Mouse (Mus musculus): ENCODE results near the gene Galk1. TPM values are rescaled to one million over a fixed set of nuclear protein-coding genes. Genes with fewer than 3 reads are reported as not detected.
A peak's percentile ranks its signal among the peaks of the same experiment; 100 is the strongest.
"Not testable (repeated sequence)": the region's sequence is repeated elsewhere in the genome, so short reads cannot be mapped to it uniquely, and the experiment has no call there.

Galk1 gene
- polyA plus RNA-seq, 1 experiment from 2014 or later = 126 TPM

DNA sequence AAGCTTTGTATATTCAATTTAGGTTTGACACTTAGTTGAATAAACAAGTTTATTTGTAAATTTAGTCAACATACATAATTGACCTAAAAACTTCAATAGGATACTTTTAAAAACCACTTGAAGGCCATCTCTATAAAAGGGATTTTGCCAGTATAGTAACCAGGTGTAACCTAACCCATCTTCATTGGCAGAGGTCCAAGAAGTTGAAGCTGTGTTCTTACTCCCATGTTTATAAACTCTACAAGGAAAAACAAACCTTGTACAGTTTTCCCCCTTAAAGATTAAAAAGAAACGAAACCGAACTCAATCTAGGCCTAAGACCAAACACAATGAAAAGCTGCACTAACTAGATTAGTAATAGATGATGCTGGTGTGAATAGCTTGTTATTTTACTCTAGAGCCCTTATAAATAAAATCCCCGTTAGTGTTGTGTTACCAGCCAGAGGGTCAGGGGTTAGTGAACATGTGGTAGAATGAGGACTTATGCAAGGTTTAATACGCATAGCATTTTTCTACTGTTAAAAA, 9.8 kb upstream of the Galk1 start:
- TF ChIP-seq CTCF (IDR thresholded peaks at IDR 0.05; ENCODE audit: low read depth) = no peak
- peak; percentile 2 for TF ChIP-seq EP300 (optimal IDR thresholded peaks at IDR 0.05)
- Histone ChIP-seq H3K36me3 (ENCODE audit: control insufficient read depth, insufficient read depth, low read length) (peaks cover 9% of the 10 kb centered on the region), H3K4me2 (replicated peaks; ENCODE audit: low read depth) (peak overlapping the region; percentile 53), H3K27me3 (ENCODE audit: control insufficient read depth, insufficient read depth, low read length) (no peaks in the 10 kb centered on the region), H3K27ac (replicated peaks) (no peak overlapping the region), H3K4me3 (ENCODE audit: low read depth, low read length) (peak overlapping the region; percentile 40), H3K4me1 (replicated peaks; ENCODE audit: control insufficient read depth, insufficient read depth) (no peaks in the 10 kb centered on the region), H3K9me3 (ENCODE audit: control insufficient read depth, low read length) (no peaks in the 10 kb centered on the region), H3K9ac (ENCODE audit: low read length) (peak overlapping the region; percentile 47)
- no peak for DNase-seq (ENCODE audit: low spot score)
- WGBS = 28% methylated on average over 4 of the region's 4 CpGs
- ATAC-seq (ENCODE audit: low FRiP score, low TSS enrichment) = no peak

DNA sequence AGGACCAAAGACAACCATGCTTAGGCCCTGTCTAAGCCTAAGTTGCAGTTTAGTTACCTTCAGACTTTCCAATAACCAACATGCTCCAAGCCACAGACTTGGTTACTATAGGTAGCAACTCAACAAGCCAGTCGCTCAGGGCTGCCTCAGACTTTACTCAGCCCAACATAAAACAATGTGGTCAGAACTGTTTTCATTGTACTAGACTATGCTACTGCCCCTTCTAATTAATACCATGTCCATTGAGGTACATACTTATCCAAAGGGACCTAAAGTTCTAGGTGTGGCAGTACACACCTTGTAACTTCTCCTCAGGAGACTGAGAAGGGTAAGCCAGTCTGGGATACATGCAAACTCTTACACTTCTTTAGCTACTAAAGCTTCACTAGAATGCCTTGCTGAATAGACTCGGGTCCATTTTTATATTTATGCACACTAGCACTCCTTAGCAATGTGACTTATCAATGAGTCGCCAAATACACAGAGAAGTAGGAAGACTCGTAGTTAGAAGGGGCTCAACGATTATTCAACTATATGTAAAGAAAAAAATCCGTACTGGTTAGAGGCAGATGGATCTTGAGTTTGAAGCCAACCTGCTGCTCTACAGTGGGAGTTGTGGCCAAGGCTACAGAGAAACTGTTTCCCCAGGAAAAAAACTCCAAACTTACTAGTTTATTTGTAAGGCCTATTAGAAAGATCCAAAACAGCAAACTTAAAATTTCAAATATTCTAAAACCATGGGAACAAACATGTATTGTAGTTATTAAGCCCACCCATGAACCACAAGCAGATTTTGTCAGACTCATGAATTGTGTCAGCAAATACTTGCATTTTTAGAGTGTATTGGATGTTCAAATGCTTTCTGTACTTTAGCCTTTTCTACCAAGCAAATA, 9.1 kb upstream of the Galk1 start:
- no peaks in the 10 kb centered on the region for H3K27me3 ChIP-seq (ENCODE audit: control insufficient read depth, insufficient read depth, low read length)
- no peaks in the 10 kb centered on the region for H3K9me3 ChIP-seq (ENCODE audit: control insufficient read depth, low read length)
- TF ChIP-seq EP300 (optimal IDR thresholded peaks at IDR 0.05) (peak; percentile 25), CTCF (IDR thresholded peaks at IDR 0.05; ENCODE audit: low read depth) (no peak)
- WGBS = 50% methylated on average over 6 of the region's 6 CpGs
- DNase-seq (ENCODE audit: low spot score) (no peak), ATAC-seq (ENCODE audit: low FRiP score, low TSS enrichment) (no peak)
- H3K9ac ChIP-seq (ENCODE audit: low read length) = no peak overlapping the region
- peak overlapping the region; percentile 40 for H3K4me3 ChIP-seq (ENCODE audit: low read depth, low read length)
- peaks cover 9% of the 10 kb centered on the region for H3K36me3 ChIP-seq (ENCODE audit: control insufficient read depth, insufficient read depth, low read length)
- H3K4me2 ChIP-seq (replicated peaks; ENCODE audit: low read depth) = peak overlapping the region; percentile 25; the same call in 1 of the 2 replicates
- H3K4me1 ChIP-seq (replicated peaks; ENCODE audit: control insufficient read depth, insufficient read depth) = no peaks in the 10 kb centered on the region
- 0 out of 2 replicates have a peak overlapping the region, but pooled peaks have one; percentile 5 for H3K27ac ChIP-seq (replicated peaks)

DNA sequence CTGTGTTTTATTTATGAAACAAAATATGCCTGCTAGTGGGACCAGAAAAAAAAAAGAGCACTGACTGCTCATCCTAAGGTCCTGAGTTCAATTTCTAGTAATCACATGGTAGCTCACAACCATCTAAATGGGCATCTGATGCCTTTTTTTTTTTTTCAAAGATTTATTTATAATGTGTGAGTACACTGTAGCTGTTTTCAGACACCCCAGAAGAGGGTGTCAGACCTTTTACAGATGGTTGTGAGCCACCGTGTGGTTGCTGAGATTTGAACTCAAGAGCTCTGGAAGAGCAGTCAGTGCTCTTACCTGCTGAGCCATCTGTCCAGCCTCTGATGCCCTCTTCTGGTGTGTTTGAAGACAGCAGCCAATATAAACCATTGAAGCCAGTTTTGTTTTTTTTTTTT, 8.0 kb upstream of the Galk1 start:
- no peaks in the 10 kb centered on the region for H3K4me1 ChIP-seq (replicated peaks; ENCODE audit: control insufficient read depth, insufficient read depth)
- WGBS = 36% methylated on average over 1 of the region's 1 CpGs
- no peak overlapping the region for H3K27ac ChIP-seq (replicated peaks)
- no peak overlapping the region for H3K9ac ChIP-seq (ENCODE audit: low read length)
- H3K4me3 ChIP-seq (ENCODE audit: low read depth, low read length) = no peak overlapping the region
- H3K27me3 ChIP-seq (ENCODE audit: control insufficient read depth, insufficient read depth, low read length) = no peaks in the 10 kb centered on the region
- ATAC-seq (ENCODE audit: low FRiP score, low TSS enrichment) (no peak), DNase-seq (ENCODE audit: low spot score) (no peak)
- no peak for TF ChIP-seq EP300 (optimal IDR thresholded peaks at IDR 0.05)
- peak; percentile 57 for TF ChIP-seq CTCF (IDR thresholded peaks at IDR 0.05; ENCODE audit: low read depth)
- H3K9me3 ChIP-seq (ENCODE audit: control insufficient read depth, low read length) = no peaks in the 10 kb centered on the region
- H3K4me2 ChIP-seq (replicated peaks; ENCODE audit: low read depth) = no peak overlapping the region
- peaks cover 9% of the 10 kb centered on the region for H3K36me3 ChIP-seq (ENCODE audit: control insufficient read depth, insufficient read depth, low read length)

DNA sequence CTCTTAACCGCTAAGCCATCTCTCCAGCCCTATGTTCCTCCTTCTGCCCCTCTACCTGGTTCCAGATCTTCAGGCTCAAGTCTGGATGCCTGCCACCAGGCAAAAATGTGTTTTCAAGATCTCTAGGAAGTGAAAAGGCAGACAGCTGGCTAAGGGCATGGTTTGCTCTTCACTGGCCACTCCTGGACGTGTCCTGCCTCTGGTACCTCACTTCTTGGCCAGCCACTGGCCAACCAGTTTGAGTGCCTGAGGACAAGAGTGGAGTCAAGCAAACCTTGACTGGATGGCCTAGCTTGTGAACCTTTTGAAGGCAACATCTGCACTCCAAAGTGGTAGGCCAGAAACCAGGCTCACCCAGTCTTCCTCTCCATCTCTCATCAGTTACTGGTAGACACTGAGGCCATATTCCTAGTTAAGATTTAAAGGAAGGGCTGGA, 7.5 kb upstream of the Galk1 start:
- no peak overlapping the region for H3K9ac ChIP-seq (ENCODE audit: low read length)
- no peaks in the 10 kb centered on the region for H3K4me1 ChIP-seq (replicated peaks; ENCODE audit: control insufficient read depth, insufficient read depth)
- WGBS = 78% methylated on average over 2 of the region's 2 CpGs
- TF ChIP-seq EP300 (optimal IDR thresholded peaks at IDR 0.05) (no peak), CTCF (IDR thresholded peaks at IDR 0.05; ENCODE audit: low read depth) (no peak; the same call in 1 of the 2 replicates)
- DNase-seq (ENCODE audit: low spot score) = peak; percentile 66
- no peak overlapping the region for H3K27ac ChIP-seq (replicated peaks)
- no peak overlapping the region for H3K4me3 ChIP-seq (ENCODE audit: low read depth, low read length)
- H3K27me3 ChIP-seq (ENCODE audit: control insufficient read depth, insufficient read depth, low read length) = no peaks in the 10 kb centered on the region
- H3K36me3 ChIP-seq (ENCODE audit: control insufficient read depth, insufficient read depth, low read length) = peaks cover 9% of the 10 kb centered on the region
- ATAC-seq (ENCODE audit: low FRiP score, low TSS enrichment) = peak; percentile 13
- no peak overlapping the region for H3K4me2 ChIP-seq (replicated peaks; ENCODE audit: low read depth)
- no peaks in the 10 kb centered on the region for H3K9me3 ChIP-seq (ENCODE audit: control insufficient read depth, low read length)

DNA sequence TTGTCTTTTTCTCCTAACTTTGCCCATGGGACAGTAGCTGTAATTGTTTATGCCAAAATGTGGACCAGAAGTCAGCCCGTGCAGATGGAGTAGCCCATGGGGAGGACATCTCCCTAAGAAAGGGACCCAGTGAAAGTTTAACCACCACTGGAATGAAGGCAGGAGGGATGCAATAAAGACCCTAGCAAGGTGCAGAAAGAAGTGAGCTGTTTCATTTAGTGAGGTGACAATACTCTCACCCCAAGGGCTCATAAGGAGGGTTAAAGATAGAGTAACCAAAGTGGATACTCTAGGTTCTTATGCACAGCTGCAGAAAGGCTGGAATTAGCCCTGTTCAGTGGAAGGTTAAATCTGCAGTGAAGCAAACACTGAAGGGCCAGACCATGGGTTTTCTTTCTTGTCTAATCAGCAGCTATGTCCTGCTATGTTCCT, 6.9 kb upstream of the Galk1 start:
- Histone ChIP-seq H3K36me3 (ENCODE audit: control insufficient read depth, insufficient read depth, low read length) (peaks cover 9% of the 10 kb centered on the region), H3K27me3 (ENCODE audit: control insufficient read depth, insufficient read depth, low read length) (no peaks in the 10 kb centered on the region), H3K27ac (replicated peaks) (peak overlapping the region; percentile 14), H3K4me3 (ENCODE audit: low read depth, low read length) (no peak overlapping the region), H3K9me3 (ENCODE audit: control insufficient read depth, low read length) (no peaks in the 10 kb centered on the region), H3K4me2 (replicated peaks; ENCODE audit: low read depth) (no peak overlapping the region), H3K9ac (ENCODE audit: low read length) (no peak overlapping the region), H3K4me1 (replicated peaks; ENCODE audit: control insufficient read depth, insufficient read depth) (no peaks in the 10 kb centered on the region)
- ATAC-seq (ENCODE audit: low FRiP score, low TSS enrichment) (peak; percentile 8), DNase-seq (ENCODE audit: low spot score) (no peak)
- 61% methylated on average over 1 of the region's 1 CpGs for WGBS
- TF ChIP-seq EP300 (optimal IDR thresholded peaks at IDR 0.05) = no peak
- no peak for TF ChIP-seq CTCF (IDR thresholded peaks at IDR 0.05; ENCODE audit: low read depth)

DNA sequence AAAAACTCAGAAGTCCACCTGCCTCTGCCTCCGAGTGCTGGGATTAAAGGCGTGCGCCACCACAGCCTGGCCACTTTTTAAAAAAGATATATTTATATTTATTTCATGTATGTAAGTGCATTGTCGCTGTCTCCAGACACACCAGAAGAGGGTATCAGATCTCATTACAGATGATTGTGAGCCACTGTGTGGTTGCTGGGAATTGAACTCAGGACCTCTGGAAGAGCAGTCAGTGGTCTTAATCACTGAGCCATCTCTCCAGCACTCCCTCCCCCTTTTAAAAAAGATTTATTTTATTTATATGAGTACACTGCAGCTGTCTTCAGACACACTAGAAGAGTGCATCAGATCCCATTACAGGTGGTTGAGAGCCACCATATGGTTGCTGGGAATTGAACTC, 6.3 kb upstream of the Galk1 start:
- 78% methylated on average over 4 of the region's 4 CpGs for WGBS
- not testable (repeated sequence) for DNase-seq (ENCODE audit: low spot score); ATAC-seq (ENCODE audit: low FRiP score, low TSS enrichment)

More for the DNA sequence above, 6.3 kb upstream of the Galk1 start:
- H3K27ac ChIP-seq (replicated peaks); H3K9ac ChIP-seq (ENCODE audit: low read length); H3K4me2 ChIP-seq (replicated peaks; ENCODE audit: low read depth); H3K36me3 ChIP-seq (ENCODE audit: control insufficient read depth, insufficient read depth, low read length); H3K27me3 ChIP-seq (ENCODE audit: control insufficient read depth, insufficient read depth, low read length); H3K9me3 ChIP-seq (ENCODE audit: control insufficient read depth, low read length); H3K4me1 ChIP-seq (replicated peaks; ENCODE audit: control insufficient read depth, insufficient read depth); H3K4me3 ChIP-seq (ENCODE audit: low read depth, low read length): not testable (repeated sequence)
